Mouse (Mus musculus): ENCODE data around the gene Grap. TPM values are rescaled to one million over a fixed set of nuclear protein-coding genes. Genes with fewer than 3 reads are reported as not detected.

The Grap gene
- polyA plus RNA-seq, 1 experiment from 2014 or later: 72.1 TPM

DNA sequence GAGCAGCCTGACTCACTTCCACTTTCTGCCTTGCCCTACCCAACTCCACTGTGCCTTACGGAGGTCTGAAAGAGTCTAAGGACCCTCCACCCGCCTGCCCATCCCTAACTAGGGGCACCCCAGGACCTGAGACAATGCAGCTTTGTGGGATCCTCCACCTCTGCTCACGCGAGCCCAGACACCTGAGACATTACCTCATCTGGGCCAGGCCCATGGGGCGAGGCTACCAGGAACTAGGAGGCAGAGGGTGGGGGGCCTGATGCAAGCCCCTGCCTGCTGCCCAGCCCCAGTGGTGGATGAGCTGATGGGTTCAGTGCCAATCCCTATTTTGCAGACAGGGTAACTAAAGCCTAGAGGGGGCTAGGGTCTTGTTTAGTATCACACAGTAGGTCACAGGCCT, 46.4 kb downstream of the Grap start:
- Histone ChIP-seq H3K9ac (replicated peaks; ENCODE audit: low read depth) (no peak overlapping the region), H3K4me3 (ENCODE audit: low read depth, low read length) (no peak overlapping the region), H3K4me1 (ENCODE audit: insufficient read depth, low read depth, low read length) (no peaks in the 10 kb centered on the region), H3K27me3 (replicated peaks; ENCODE audit: insufficient read depth, low read length) (no peaks in the 10 kb centered on the region), H3K36me3 (ENCODE audit: insufficient read depth, low read length) (no peaks in the 10 kb centered on the region), H3K4me2 (replicated peaks; ENCODE audit: low read depth, low read length) (no peak overlapping the region), H3K9me3 (ENCODE audit: low read length) (no peaks in the 10 kb centered on the region), H3K27ac (ENCODE audit: low read length) (no peak overlapping the region)
- no peak for TF ChIP-seq EP300 (IDR thresholded peaks at IDR 0.05)
- no peak for TF ChIP-seq CTCF (IDR thresholded peaks at IDR 0.05)
- ATAC-seq (no peak), DNase-seq (ENCODE audit: low spot score) (no peak)
- 71% methylated on average over 5 of the region's 5 CpGs for WGBS

DNA sequence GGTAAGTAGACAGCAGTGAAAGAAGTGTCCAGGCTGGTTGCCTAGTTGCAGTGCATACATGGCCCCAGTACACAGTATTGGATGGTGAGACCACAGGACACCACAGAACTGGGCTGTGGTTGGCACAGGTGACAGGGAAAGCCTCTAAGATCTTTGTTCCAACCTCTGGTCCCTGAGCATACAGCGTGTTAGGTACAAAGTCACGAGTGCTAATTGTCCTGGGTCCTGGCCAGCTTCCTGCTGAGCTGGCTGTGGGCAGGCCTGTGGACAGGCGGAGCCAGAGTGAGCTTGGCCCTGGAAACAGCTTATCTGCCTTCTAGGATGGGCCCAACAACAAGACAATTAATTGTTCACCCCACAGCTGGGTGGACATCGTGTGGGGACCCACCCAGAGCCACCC, 46.9 kb downstream of the Grap start:
- H3K36me3 ChIP-seq (ENCODE audit: insufficient read depth, low read length): no peaks in the 10 kb centered on the region
- H3K4me1 ChIP-seq (ENCODE audit: insufficient read depth, low read depth, low read length): no peaks in the 10 kb centered on the region
- no peaks in the 10 kb centered on the region for H3K9me3 ChIP-seq (ENCODE audit: low read length)
- no peak for TF ChIP-seq CTCF (IDR thresholded peaks at IDR 0.05)
- no peak for TF ChIP-seq EP300 (IDR thresholded peaks at IDR 0.05)
- 55% methylated on average over 4 of the region's 4 CpGs for WGBS
- H3K9ac ChIP-seq (replicated peaks; ENCODE audit: low read depth): no peak overlapping the region
- no peak overlapping the region for H3K27ac ChIP-seq (ENCODE audit: low read length)
- DNase-seq (ENCODE audit: low spot score) (no peak), ATAC-seq (no peak; the same call in 1 of the 2 replicates)
- no peaks in the 10 kb centered on the region for H3K27me3 ChIP-seq (replicated peaks; ENCODE audit: insufficient read depth, low read length)
- no peak overlapping the region for H3K4me2 ChIP-seq (replicated peaks; ENCODE audit: low read depth, low read length)
- no peak overlapping the region for H3K4me3 ChIP-seq (ENCODE audit: low read depth, low read length)

DNA sequence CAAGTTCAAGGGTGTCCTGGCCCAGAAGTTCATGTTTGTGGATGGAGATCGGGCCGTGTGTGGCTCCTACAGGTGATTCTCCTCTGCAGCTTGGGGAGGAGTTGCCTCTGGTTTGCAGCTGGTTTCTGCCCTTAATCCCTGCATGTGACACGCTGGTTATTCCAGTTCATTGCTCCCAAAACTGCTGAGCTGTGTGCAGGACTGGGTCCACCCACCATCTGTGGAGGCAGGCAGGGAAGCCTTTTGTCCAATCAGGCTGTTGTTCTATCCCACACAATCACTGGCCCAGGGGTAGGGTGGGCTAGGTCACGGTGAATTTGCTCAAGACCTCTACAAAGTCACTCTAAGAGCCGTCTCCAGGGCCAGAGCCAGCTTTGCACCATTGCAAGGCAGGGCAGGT, 48.6 kb downstream of the Grap start:
- no peak overlapping the region for H3K9ac ChIP-seq (replicated peaks; ENCODE audit: low read depth)
- WGBS: 82% methylated on average over 5 of the region's 5 CpGs
- H3K27ac ChIP-seq (ENCODE audit: low read length): no peak overlapping the region
- DNase-seq (ENCODE audit: low spot score) (no peak), ATAC-seq (no peak)
- TF ChIP-seq EP300 (IDR thresholded peaks at IDR 0.05) (no peak), CTCF (IDR thresholded peaks at IDR 0.05) (no peak)
- H3K4me2 ChIP-seq (replicated peaks; ENCODE audit: low read depth, low read length): no peak overlapping the region
- no peaks in the 10 kb centered on the region for H3K27me3 ChIP-seq (replicated peaks; ENCODE audit: insufficient read depth, low read length)
- no peak overlapping the region for H3K4me3 ChIP-seq (ENCODE audit: low read depth, low read length)
- H3K36me3 ChIP-seq (ENCODE audit: insufficient read depth, low read length): no peaks in the 10 kb centered on the region
- no peaks in the 10 kb centered on the region for H3K9me3 ChIP-seq (ENCODE audit: low read length)
- no peaks in the 10 kb centered on the region for H3K4me1 ChIP-seq (ENCODE audit: insufficient read depth, low read depth, low read length)

- Histone ChIP-seq H3K27ac (ENCODE audit: low read length) (no peak overlapping the region), H3K4me1 (ENCODE audit: insufficient read depth, low read depth, low read length) (no peaks in the 10 kb centered on the region), H3K4me2 (replicated peaks; ENCODE audit: low read depth, low read length) (no peak overlapping the region), H3K36me3 (ENCODE audit: insufficient read depth, low read length) (no peaks in the 10 kb centered on the region), H3K9me3 (ENCODE audit: low read length) (no peaks in the 10 kb centered on the region), H3K4me3 (ENCODE audit: low read depth, low read length) (no peak overlapping the region), H3K9ac (replicated peaks; ENCODE audit: low read depth) (no peak overlapping the region), H3K27me3 (replicated peaks; ENCODE audit: insufficient read depth, low read length) (no peaks in the 10 kb centered on the region)
- no peak for TF ChIP-seq CTCF (IDR thresholded peaks at IDR 0.05)
- TF ChIP-seq EP300 (IDR thresholded peaks at IDR 0.05): no peak
- 93% methylated on average over 5 of the region's 5 CpGs for WGBS
- DNase-seq (ENCODE audit: low spot score) (no peak), ATAC-seq (no peak)
Observed at GRCm38 (mm10) chr11:61702494-61702893, 49.4 kb downstream of the Grap start.

DNA sequence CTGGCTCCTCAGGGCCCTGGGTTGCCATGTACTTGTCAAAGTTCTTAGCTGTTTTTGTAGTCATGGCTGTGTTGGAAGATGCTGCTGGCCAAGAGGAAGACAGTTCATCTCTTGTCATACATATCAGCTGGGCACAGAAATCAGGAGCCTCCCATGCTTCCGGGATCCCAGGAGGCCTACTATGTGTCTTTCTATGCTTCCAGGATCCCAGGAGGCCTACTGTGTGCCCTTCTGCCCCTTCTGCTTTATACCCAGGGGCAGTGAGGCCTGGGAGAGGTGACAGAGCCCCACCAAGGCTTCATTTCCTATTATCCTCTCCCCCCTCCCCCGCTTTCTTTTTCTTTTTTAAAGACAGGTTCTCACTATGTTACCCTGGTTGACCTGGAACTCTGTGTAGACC, 52.5 kb downstream of the Grap start:
- no peak overlapping the region for H3K4me3 ChIP-seq (ENCODE audit: low read depth, low read length)
- ATAC-seq: no peak
- H3K9me3 ChIP-seq (ENCODE audit: low read length): no peaks in the 10 kb centered on the region
- WGBS: 87% methylated on average over 2 of the region's 2 CpGs
- no peaks in the 10 kb centered on the region for H3K27me3 ChIP-seq (replicated peaks; ENCODE audit: insufficient read depth, low read length)
- H3K9ac ChIP-seq (replicated peaks; ENCODE audit: low read depth): no peak overlapping the region
- no peak overlapping the region for H3K27ac ChIP-seq (ENCODE audit: low read length)
- no peaks in the 10 kb centered on the region for H3K4me1 ChIP-seq (ENCODE audit: insufficient read depth, low read depth, low read length)
- no peak for DNase-seq (ENCODE audit: low spot score)
- H3K4me2 ChIP-seq (replicated peaks; ENCODE audit: low read depth, low read length): no peak overlapping the region
- TF ChIP-seq CTCF (IDR thresholded peaks at IDR 0.05): no peak
- TF ChIP-seq EP300 (IDR thresholded peaks at IDR 0.05): no peak
- H3K36me3 ChIP-seq (ENCODE audit: insufficient read depth, low read length): no peaks in the 10 kb centered on the region

GRCm38 (mm10) chr11:61706232-61706631, 53.2 kb downstream of the Grap start:
- no peaks in the 10 kb centered on the region for H3K27me3 ChIP-seq (replicated peaks; ENCODE audit: insufficient read depth, low read length)
- H3K9ac ChIP-seq (replicated peaks; ENCODE audit: low read depth): no peak overlapping the region
- DNase-seq (ENCODE audit: low spot score) (no peak), ATAC-seq (no peak)
- H3K4me1 ChIP-seq (ENCODE audit: insufficient read depth, low read depth, low read length): no peaks in the 10 kb centered on the region
- TF ChIP-seq CTCF (IDR thresholded peaks at IDR 0.05): no peak
- no peak for TF ChIP-seq EP300 (IDR thresholded peaks at IDR 0.05)
- no peak overlapping the region for H3K4me2 ChIP-seq (replicated peaks; ENCODE audit: low read depth, low read length)
- WGBS: 53% methylated on average over 4 of the region's 4 CpGs
- H3K27ac ChIP-seq (ENCODE audit: low read length): no peak overlapping the region
- no peaks in the 10 kb centered on the region for H3K9me3 ChIP-seq (ENCODE audit: low read length)
- H3K4me3 ChIP-seq (ENCODE audit: low read depth, low read length): no peak overlapping the region
- H3K36me3 ChIP-seq (ENCODE audit: insufficient read depth, low read length): no peaks in the 10 kb centered on the region

- ATAC-seq: no peak
- no peak overlapping the region for H3K9ac ChIP-seq (replicated peaks; ENCODE audit: low read depth)
- no peak overlapping the region for H3K4me3 ChIP-seq (ENCODE audit: low read depth, low read length)
- H3K4me1 ChIP-seq (ENCODE audit: insufficient read depth, low read depth, low read length): no peaks in the 10 kb centered on the region
- DNase-seq (ENCODE audit: low spot score): no peak
- no peaks in the 10 kb centered on the region for H3K36me3 ChIP-seq (ENCODE audit: insufficient read depth, low read length)
- H3K9me3 ChIP-seq (ENCODE audit: low read length): no peaks in the 10 kb centered on the region
- no peak overlapping the region for H3K27ac ChIP-seq (ENCODE audit: low read length)
- no peak overlapping the region for H3K4me2 ChIP-seq (replicated peaks; ENCODE audit: low read depth, low read length)
- WGBS: 75% methylated on average over 3 of the region's 3 CpGs
- TF ChIP-seq CTCF (IDR thresholded peaks at IDR 0.05) (no peak), EP300 (IDR thresholded peaks at IDR 0.05) (no peak)
- H3K27me3 ChIP-seq (replicated peaks; ENCODE audit: insufficient read depth, low read length): no peaks in the 10 kb centered on the region
Observed at GRCm38 (mm10) chr11:61708928-61709327, 55.9 kb downstream of the Grap start.
